27 mouse cellular contexts compared by ENCODE assay signal in genomic region chr8:124954572-124955082, GRCm38 (mm10). TPM values are rescaled to one million over a fixed set of nuclear protein-coding genes. Genes with fewer than 3 reads are reported as not detected.
DNase-seq lines count a peak whose midpoint lies in the region; ATAC-seq and TF ChIP-seq lines count a peak whose summit lies in the region.
"Had no signal": no experiment of that assay in that cellular context is flagged by ENCODE, and none has a peak within 500 bp of the region (broad histone marks: within the 10 kb centered on the region; RNA-seq: fewer than 3 reads in every experiment).

No protein-coding gene starts in this region.

- no peak for TF ChIP-seq POLR2A in MEL (IDR thresholded peaks at IDR 0.05; ENCODE audit: control insufficient read depth in 1 of 2, insufficient read depth in 1 of 2, low read depth in 1 of 2, low read length in 2 of 2, poor library complexity in 1 of 2)

- H3K27me3 ChIP-seq in embryonic facial prominence, embryonic 14.5 days (replicated peaks; ENCODE audit: control insufficient read depth, insufficient read depth, low read length), result no peaks in the 10 kb centered on the region
- no peaks in the 10 kb centered on the region for H3K27me3 ChIP-seq in embryonic facial prominence, embryonic 10.5 days (replicated peaks; ENCODE audit: low read depth, poor library complexity, severe bottlenecking)
- H3K27me3 ChIP-seq in MEL (ENCODE audit: control insufficient read depth in 1 of 2, insufficient read depth in 2 of 2, low read length in 2 of 2), result no peaks in the 10 kb centered on the region
- H3K27me3 ChIP-seq in Patski, result no peaks in the 10 kb centered on the region
- H3K27me3 ChIP-seq: heart, embryonic 12.5 days; hindbrain, embryonic 15.5 days; kidney, embryonic 15.5 days; limb, embryonic 13.5 days had no signal

- peak overlapping the region; percentile 0; the same call in 1 of the 2 replicates for H3K9ac ChIP-seq in embryonic facial prominence, embryonic 14.5 days (ENCODE audit: low read depth, low read length)
- H3K9ac ChIP-seq in MEL (ENCODE audit: control insufficient read depth, low read depth, low read length, poor library complexity, severe bottlenecking), result no peak overlapping the region
- H3K9ac ChIP-seq: heart, embryonic 12.5 days; hindbrain, embryonic 15.5 days; kidney, embryonic 15.5 days; limb, embryonic 13.5 days; neural tube, embryonic 12.5 days had no signal

- H3K4me2 ChIP-seq in embryonic facial prominence, embryonic 14.5 days (ENCODE audit: low read depth, low read length), result no peak overlapping the region
- H3K4me2 ChIP-seq: heart, embryonic 12.5 days; hindbrain, embryonic 15.5 days; kidney, embryonic 15.5 days; limb, embryonic 13.5 days; liver, embryonic 11.5 days; midbrain, embryonic 11.5 days; neural tube, embryonic 12.5 days had no signal

- TF ChIP-seq CTCF in MEL (IDR thresholded peaks at IDR 0.05 in 2 of 3, conservative IDR thresholded peaks at IDR 0.05 in 1 of 3; ENCODE audit: control insufficient read depth in 1 of 3, insufficient read depth in 1 of 3, low read depth in 2 of 3, low read length in 3 of 3, poor library complexity in 1 of 3, severe bottlenecking in 1 of 3) (no peak), Patski (IDR thresholded peaks at IDR 0.05) (no peak)

- 72% methylated on average over 8 of the region's 8 CpGs for WGBS in embryonic facial prominence, embryonic 14.5 days
- 78% methylated on average over 8 of the region's 8 CpGs for WGBS in embryonic facial prominence, embryonic 10.5 days

- H3K27ac ChIP-seq in embryonic facial prominence, embryonic 14.5 days (replicated peaks; ENCODE audit: low read depth, low read length), result no peak overlapping the region
- no peak overlapping the region for H3K27ac ChIP-seq in embryonic facial prominence, embryonic 10.5 days (replicated peaks)
- no peak overlapping the region for H3K27ac ChIP-seq in MEL (ENCODE audit: control insufficient read depth, low read depth, low read length)
- H3K27ac ChIP-seq: heart, adult 2 months; hindbrain, embryonic 10.5 days; hindbrain, embryonic 15.5 days; kidney, embryonic 15.5 days; limb, embryonic 13.5 days; neural tube, embryonic 12.5 days; stomach, postnatal 0 days had no signal

- POLR2A ChIA-PET in Patski (lab: Charles Lee), result interaction anchor here (1.1 kb wide), 1 partner anchor 45 kb away, joined by 4 read pairs; no protein-coding TSS in a partner anchor

- no peak for DNase-seq in embryonic facial prominence, embryonic 14.5 days (ENCODE audit: low spot score)
- no peak for DNase-seq in embryonic facial prominence, embryonic 10.5 days (ENCODE audit: low spot score)
- DNase-seq in MEL (ENCODE audit: low read depth, low spot score) (peak; percentile 25), Patski (ENCODE audit: low read depth, low spot score) (no peak)
- DNase-seq in embryo, embryonic 10.5 days (ENCODE audit: low spot score), result no peak
- DNase-seq in ovary, postnatal 14 days (ENCODE audit: low spot score), result no peak
- DNase-seq: cerebellum, adult 11 months; cerebellum, adult 9-10 months; cerebellum, postnatal 36 days; heart, adult 2 months; heart, postnatal 14 days; kidney, adult 18-20 months; kidney, postnatal 4 days; lung, postnatal 36 days; right cerebral cortex, postnatal 4 days; thymus, adult 2 months had no signal

- no peaks in the 10 kb centered on the region for H3K36me3 ChIP-seq in embryonic facial prominence, embryonic 14.5 days (ENCODE audit: control insufficient read depth, insufficient read depth, low read length)
- H3K36me3 ChIP-seq in embryonic facial prominence, embryonic 10.5 days (replicated peaks), result no peaks in the 10 kb centered on the region
- H3K36me3 ChIP-seq in MEL (ENCODE audit: control insufficient read depth in 1 of 2, insufficient read depth in 2 of 2, low read length in 2 of 2), result peaks cover 0 to 13% of the 10 kb centered on the region in 2 experiments; a peak in 2 of 4 replicates
- H3K36me3 ChIP-seq: heart, embryonic 12.5 days; hindbrain, embryonic 15.5 days; kidney, embryonic 15.5 days; limb, embryonic 13.5 days had no signal

- no peak for TF ChIP-seq RAD21 in MEL (IDR thresholded peaks at IDR 0.05; ENCODE audit: low read depth, low read length)

- no peak for ATAC-seq in embryonic facial prominence, embryonic 14.5 days (ENCODE audit: low read depth)
- peak; percentile 73 for ATAC-seq in Patski
- ATAC-seq: forebrain, embryonic 16.5 days; midbrain, embryonic 16.5 days had no signal

- H3K4me1 ChIP-seq in embryonic facial prominence, embryonic 14.5 days (ENCODE audit: control insufficient read depth, insufficient read depth, low read length), result peaks cover 12% of the 10 kb centered on the region; the same call in 1 of the 2 replicates
- H3K4me1 ChIP-seq in embryonic facial prominence, embryonic 10.5 days, result peaks cover 21% of the 10 kb centered on the region
- H3K4me1 ChIP-seq in MEL (ENCODE audit: control insufficient read depth in 1 of 2, insufficient read depth in 2 of 2, low read length in 2 of 2), result peaks cover 4 to 24% of the 10 kb centered on the region in 2 experiments

- H3K79me2 ChIP-seq in MEL (ENCODE audit: control insufficient read depth, insufficient read depth, low read length, poor library complexity), result peaks cover 2% of the 10 kb centered on the region; the same call in 1 of the 2 replicates

- no peak for TF ChIP-seq EP300 in MEL (IDR thresholded peaks at IDR 0.05; ENCODE audit: low read depth in 1 of 2, low read length in 2 of 2)

- H3K9me3 ChIP-seq in embryonic facial prominence, embryonic 14.5 days (ENCODE audit: control insufficient read depth, low read length), result no peaks in the 10 kb centered on the region
- H3K9me3 ChIP-seq in embryonic facial prominence, embryonic 10.5 days, result no peaks in the 10 kb centered on the region
- no peaks in the 10 kb centered on the region for H3K9me3 ChIP-seq in MEL (replicated peaks; ENCODE audit: insufficient read depth, low read length)
- H3K9me3 ChIP-seq: heart, embryonic 12.5 days; hindbrain, embryonic 10.5 days; hindbrain, embryonic 15.5 days; kidney, embryonic 15.5 days; limb, embryonic 13.5 days; neural tube, embryonic 12.5 days had no signal

- in situ Hi-C loops in Patski (cut with MboI; ENCODE audit: low pct_unique_long_range_greater_than_20kb), result loop anchor here (5.0 kb wide), 2 partner anchors 57 to 58 kb away; partner anchors contain the start of genes Exoc8, Sprtn and Tsnax

- CTCF ChIA-PET in Patski (lab: Charles Lee), result no interaction called here

- no peak overlapping the region for H3K4me3 ChIP-seq in embryonic facial prominence, embryonic 14.5 days (ENCODE audit: low read depth, low read length)
- H3K4me3 ChIP-seq in embryonic facial prominence, embryonic 10.5 days, result no peak overlapping the region
- H3K4me3 ChIP-seq in MEL (ENCODE audit: control insufficient read depth in 1 of 2, insufficient read depth in 1 of 2, low read depth in 2 of 2, low read length in 2 of 2), result no peak overlapping the region
- H3K4me3 ChIP-seq: heart, adult 2 months; heart, embryonic 12.5 days; hindbrain, embryonic 10.5 days; hindbrain, embryonic 15.5 days; kidney, embryonic 15.5 days; limb, embryonic 13.5 days; neural tube, embryonic 12.5 days had no signal

TF ChIP-seq in MEL, 35 proteins besides CTCF, POLR2A, EP300 and RAD21:
- no peak for TF ChIP-seq HCFC1 (IDR thresholded peaks at IDR 0.05; ENCODE audit: low read depth, low read length)
TF ChIP-seq in MEL: peak in this region for 0.

RNA-seq across cellular contexts. Expression of gene Egln1, which starts 5.5 kb away (rescaled TPM):
- 17.1 and 17.2 TPM in 2 replicates for polyA plus RNA-seq in embryonic facial prominence, embryonic 14.5 days (2014; fragmentation: Nextera tagmentation; extraction: Ambion mirVana)
- 10.2 and 10.9 TPM in 2 replicates for polyA plus RNA-seq in embryonic facial prominence, embryonic 10.5 days (2016; fragmentation: Nextera tagmentation; extraction: Ambion mirVana)
- 42.9 and 47.1 TPM in 2 replicates for total RNA-seq in MEL (2012; rRNA removed)
- polyA plus RNA-seq in MEL (2012; ENCODE audit: insufficient read depth in 1 of 2, insufficient read length in 2 of 2, low read depth in 1 of 2, low replicate concordance in 2 of 2, missing spikeins in 1 of 2) (10 to 100 TPM in 1 of 2 experiments, not detected in 1; 55.0 TPM), Patski (2021) (50.7 TPM)

RNA-seq across cellular contexts. Expression of gene Sprtn, which starts 56.9 kb away (rescaled TPM):
- 9.8 and 10.0 TPM in 2 replicates for polyA plus RNA-seq in embryonic facial prominence, embryonic 14.5 days (2014; fragmentation: Nextera tagmentation; extraction: Ambion mirVana)
- 9.5 and 10.3 TPM in 2 replicates for polyA plus RNA-seq in embryonic facial prominence, embryonic 10.5 days (2016; fragmentation: Nextera tagmentation; extraction: Ambion mirVana)
- total RNA-seq in MEL (2012; rRNA removed), result 23.2 and 27.2 TPM in 2 replicates
- polyA plus RNA-seq in MEL (2012; ENCODE audit: insufficient read depth in 1 of 2, insufficient read length in 2 of 2, low read depth in 1 of 2, low replicate concordance in 2 of 2, missing spikeins in 1 of 2), result 10 to 100 TPM in 1 of 2 experiments, not detected in 1; 31.8 TPM
- polyA plus RNA-seq in Patski (2021), result 16.5 TPM

RNA-seq across cellular contexts. Expression of gene Exoc8, which starts 57.1 kb away (rescaled TPM):
- 5.4 and 7.2 TPM in 2 replicates for polyA plus RNA-seq in embryonic facial prominence, embryonic 14.5 days (2014; fragmentation: Nextera tagmentation; extraction: Ambion mirVana)
- polyA plus RNA-seq in embryonic facial prominence, embryonic 10.5 days (2016; fragmentation: Nextera tagmentation; extraction: Ambion mirVana), result 8.5 and 8.7 TPM in 2 replicates
- 14.4 and 16.9 TPM in 2 replicates for total RNA-seq in MEL (2012; rRNA removed)
- polyA plus RNA-seq in MEL (2012; ENCODE audit: insufficient read depth in 1 of 2, insufficient read length in 2 of 2, low read depth in 1 of 2, low replicate concordance in 2 of 2, missing spikeins in 1 of 2), result 1 to 10 TPM in 1 of 2 experiments, not detected in 1; 9.5 TPM
- 12.2 TPM for polyA plus RNA-seq in Patski (2021)

RNA-seq across cellular contexts. Expression of gene Tsnax, which starts 58.2 kb away (rescaled TPM):
- 130 and 138 TPM in 2 replicates for polyA plus RNA-seq in embryonic facial prominence, embryonic 14.5 days (2014; fragmentation: Nextera tagmentation; extraction: Ambion mirVana)
- polyA plus RNA-seq in embryonic facial prominence, embryonic 10.5 days (2016; fragmentation: Nextera tagmentation; extraction: Ambion mirVana), result 128 and 133 TPM in 2 replicates
- 99.2 and 160 TPM in 2 replicates for total RNA-seq in MEL (2012; rRNA removed)
- 100 to 1,000 TPM in 1 of 2 experiments, not detected in 1; 105 TPM for polyA plus RNA-seq in MEL (2012; ENCODE audit: insufficient read depth in 1 of 2, insufficient read length in 2 of 2, low read depth in 1 of 2, low replicate concordance in 2 of 2, missing spikeins in 1 of 2)
- polyA plus RNA-seq in Patski (2021), result 87.7 TPM
